ENCODE assay signal across 18 mouse cellular contexts in genomic region chr16:5011285-5011684, GRCm38 (mm10). TPM values are rescaled to one million over a fixed set of nuclear protein-coding genes. Genes with fewer than 3 reads are reported as not detected.
DNase-seq lines count a peak whose midpoint lies in the region; ATAC-seq and TF ChIP-seq lines count a peak whose summit lies in the region.
"Had no signal": no experiment of that assay in that cellular context is flagged by ENCODE, and none has a peak within 500 bp of the region (broad histone marks: within the 10 kb centered on the region; RNA-seq: fewer than 3 reads in every experiment).

No protein-coding gene starts in this region.

- no peak overlapping the region for H3K27ac ChIP-seq in small intestine, adult 2 months (ENCODE audit: insufficient read depth, low read depth, low read length)
- H3K27ac ChIP-seq: embryonic facial prominence, embryonic 13.5 days; neural tube, embryonic 15.5 days had no signal

- TF ChIP-seq CTCF in small intestine, adult 2 months (IDR thresholded peaks at IDR 0.05; ENCODE audit: extremely low read depth, insufficient read length, insufficient replicate concordance, low read depth, low read length), result no peak

- TF ChIP-seq POLR2A in small intestine, adult 2 months (IDR thresholded peaks at IDR 0.05; ENCODE audit: low read depth, low read length), result no peak

- no peaks in the 10 kb centered on the region for H3K27me3 ChIP-seq in small intestine, adult 2 months (ENCODE audit: control insufficient read depth, insufficient read depth, low read length)
- H3K27me3 ChIP-seq: embryonic facial prominence, embryonic 13.5 days; heart, embryonic 12.5 days; neural tube, embryonic 15.5 days had no signal

- H3K36me3 ChIP-seq in small intestine, adult 2 months (ENCODE audit: control insufficient read depth, insufficient read depth, low read length), result peaks cover 20% of the 10 kb centered on the region

- 0 out of 2 replicates have a peak overlapping the region, but pooled peaks have one; percentile 10 for H3K4me3 ChIP-seq in small intestine, adult 2 months (ENCODE audit: low read depth, low read length)
- H3K4me3 ChIP-seq: embryonic facial prominence, embryonic 13.5 days; heart, embryonic 12.5 days had no signal

- 82% methylated on average over 7 of the region's 7 CpGs for WGBS in small intestine, adult 2 months

- H3K4me1 ChIP-seq in small intestine, adult 2 months (ENCODE audit: control insufficient read depth, insufficient read depth, insufficient read length, low read length), result peaks cover 28% of the 10 kb centered on the region

- ATAC-seq in granulocyte monocyte progenitor cell, adult 5-6 weeks (replicated peaks; ENCODE audit: poor library complexity, severe bottlenecking), result peak; percentile 49

- DNase-seq in cerebellum, adult 9-11 months, result peak; percentile 16
- no peak for DNase-seq in cerebellum, postnatal 10 days
- peak; percentile 92 for DNase-seq in A20 (ENCODE audit: low read depth, low spot score)
- DNase-seq in adrenal gland, postnatal 25 days, result no peak
- DNase-seq in thymus, postnatal 4 days, result no peak
- no peak for DNase-seq in adrenal gland, postnatal 10 days
- DNase-seq: adrenal gland, adult 8-10 months; gastrocnemius, postnatal 10 days; heart, postnatal 4 days had no signal

RNA-seq across cellular contexts. Expression of gene Rogdi, which starts 2.1 kb away (rescaled TPM):
- 61.2 and 81.6 TPM in 2 replicates for total RNA-seq in granulocyte monocyte progenitor cell, adult 5-6 weeks (2014; fragmentation: Nextera tagmentation)
- total RNA-seq in granulocyte monocyte progenitor cell, adult 5-6 weeks (2017), result 17.9 and 20.2 TPM in 2 replicates
- 41.3 and 68.4 TPM in 2 replicates for polyA plus RNA-seq in small intestine, adult 2 months (2012; rRNA removed)
- total RNA-seq in adrenal gland, postnatal 25 days (2021), result 19.9 and 23.8 TPM in 2 replicates
- 10 to 100 TPM; 33.0 to 43.7 TPM for total RNA-seq in adrenal gland, postnatal 10 days (2021)

RNA-seq across cellular contexts. Expression of gene Smim22, which starts 4.2 kb away (rescaled TPM):
- not detected in 2 replicates for total RNA-seq in granulocyte monocyte progenitor cell, adult 5-6 weeks (2014; fragmentation: Nextera tagmentation)
- total RNA-seq in granulocyte monocyte progenitor cell, adult 5-6 weeks (2017), result not detected in 2 replicates
- 173 and 472 TPM in 2 replicates for polyA plus RNA-seq in small intestine, adult 2 months (2012; rRNA removed)
- total RNA-seq in adrenal gland, postnatal 25 days (2021), result not detected in 2 replicates
- 1 to 10 TPM in 1 of 2 experiments, not detected in 1; 1.4 TPM for total RNA-seq in adrenal gland, postnatal 10 days (2021)
- total RNA-seq: adrenal gland, adult 8-10 months; gastrocnemius, postnatal 10 days; heart, postnatal 4 days; layer of hippocampus, adult 8-10 months; left cerebral cortex, adult 8-10 months had no signal

RNA-seq across cellular contexts. Expression of gene Sept12, which starts 13.6 kb away (rescaled TPM):
- total RNA-seq in granulocyte monocyte progenitor cell, adult 5-6 weeks (2014; fragmentation: Nextera tagmentation), result not detected in 2 replicates
- not detected in 2 replicates for total RNA-seq in granulocyte monocyte progenitor cell, adult 5-6 weeks (2017)
- polyA plus RNA-seq in small intestine, adult 2 months (2012; rRNA removed), result 0.15 TPM in 1 of 2 replicates, not detected in the other
- total RNA-seq in adrenal gland, postnatal 25 days (2021), result not detected in 2 replicates
- total RNA-seq in adrenal gland, postnatal 10 days (2021), result not detected
- total RNA-seq: adrenal gland, adult 8-10 months; gastrocnemius, postnatal 10 days; heart, postnatal 4 days; layer of hippocampus, adult 8-10 months; left cerebral cortex, adult 8-10 months had no signal
- polyA plus RNA-seq: embryonic facial prominence, embryonic 13.5 days; heart, embryonic 12.5 days; kidney, embryonic 16.5 days; lung, embryonic 16.5 days; neural tube, embryonic 15.5 days had no signal

RNA-seq across cellular contexts. Expression of gene Glyr1, which starts 38.4 kb away (rescaled TPM):
- total RNA-seq in granulocyte monocyte progenitor cell, adult 5-6 weeks (2014; fragmentation: Nextera tagmentation), result 96.9 and 97.4 TPM in 2 replicates
- 103 and 105 TPM in 2 replicates for total RNA-seq in granulocyte monocyte progenitor cell, adult 5-6 weeks (2017)
- polyA plus RNA-seq in small intestine, adult 2 months (2012; rRNA removed), result 21.2 and 39.0 TPM in 2 replicates
- 106 and 107 TPM in 2 replicates for total RNA-seq in adrenal gland, postnatal 25 days (2021)
- total RNA-seq in adrenal gland, postnatal 10 days (2021), result 10 to 100 TPM; 80.1 to 82.7 TPM

RNA-seq across cellular contexts. Expression of gene Ubn1, which starts 38.6 kb away (rescaled TPM):
- total RNA-seq in granulocyte monocyte progenitor cell, adult 5-6 weeks (2014; fragmentation: Nextera tagmentation), result 51.8 and 54.2 TPM in 2 replicates
- total RNA-seq in granulocyte monocyte progenitor cell, adult 5-6 weeks (2017), result 44.3 and 48.4 TPM in 2 replicates
- 14.8 and 25.8 TPM in 2 replicates for polyA plus RNA-seq in small intestine, adult 2 months (2012; rRNA removed)
- 43.6 and 46.7 TPM in 2 replicates for total RNA-seq in adrenal gland, postnatal 25 days (2021)
- 10 to 100 TPM; 33.8 to 37.1 TPM for total RNA-seq in adrenal gland, postnatal 10 days (2021)

Comparison
In these comparisons a context has a peak if more than half of its experiments do, and no peak if none do; other contexts are left out.
1. DNase-seq: peak in cerebellum, adult 9-11 months (single experiment) and A20 (single experiment); none in cerebellum, postnatal 10 days (0 of 2), adrenal gland, postnatal 25 days (single experiment), thymus, postnatal 4 days (single experiment) and adrenal gland, postnatal 10 days (single experiment).